Mouse (Mus musculus): ENCODE measurements at regions not wholly inside any gene's neighbourhood (a gene's known extent, or its start where the extent isn't known, plus 50 kb on each side); places are given as distances from the start of the nearest gene placed in this dataset.

GRCm38 (mm10) chr2:110486201-110486600, 110.9 kb upstream of the Slc5a12 start:
- TF ChIP-seq CTCF (IDR thresholded peaks at IDR 0.05; ENCODE audit: low read depth, low read length) (no peak), POLR2AphosphoS5 (IDR thresholded peaks at IDR 0.05; ENCODE audit: insufficient replicate concordance, low read depth, low read length) (no peak), TAL1 (conservative IDR thresholded peaks at IDR 0.05; ENCODE audit: low read depth, low read length) (no peak), GATA1 (IDR thresholded peaks at IDR 0.05; ENCODE audit: borderline replicate concordance, low read length) (no peak), GATA2 (IDR thresholded peaks at IDR 0.05; ENCODE audit: borderline replicate concordance, low read depth, low read length) (no peak)
